Mouse (Mus musculus): ENCODE measurements around the gene Fbxo41.

DNA sequence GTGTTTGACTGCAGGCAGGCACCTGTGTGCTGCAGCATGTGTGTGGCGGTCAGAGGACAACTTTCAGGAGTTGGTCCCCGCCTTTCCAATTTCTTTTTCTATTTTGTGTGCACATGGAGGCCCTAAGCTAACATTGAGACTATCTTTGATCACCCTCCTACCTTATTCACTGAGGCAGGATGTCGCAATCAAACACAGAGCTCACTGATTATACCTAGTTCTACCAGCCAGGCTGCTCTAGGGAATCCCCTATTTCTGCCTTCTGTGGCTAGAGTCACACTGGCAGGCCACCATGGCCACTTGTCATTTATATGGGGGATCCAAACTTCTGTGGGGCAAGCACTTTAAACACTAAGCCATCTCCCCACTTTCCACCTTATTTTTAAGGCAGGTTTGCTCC is 13.1 kb downstream of the Fbxo41 start:
- TF ChIP-seq CTCF (IDR thresholded peaks at IDR 0.05; ENCODE audit: low read depth) (no peak), EP300 (optimal IDR thresholded peaks at IDR 0.05) (no peak)

Data from stomach, postnatal 0 days (tissue).